Mouse (Mus musculus): ENCODE measurements around the gene Med14. TPM values are rescaled to one million over a fixed set of nuclear protein-coding genes. Genes with fewer than 3 reads are reported as not detected.

Med14 gene
- polyA plus RNA-seq (2014; fragmentation: Nextera tagmentation; extraction: Ambion mirVana): 17.8 and 18.6 TPM in 2 replicates

DNA sequence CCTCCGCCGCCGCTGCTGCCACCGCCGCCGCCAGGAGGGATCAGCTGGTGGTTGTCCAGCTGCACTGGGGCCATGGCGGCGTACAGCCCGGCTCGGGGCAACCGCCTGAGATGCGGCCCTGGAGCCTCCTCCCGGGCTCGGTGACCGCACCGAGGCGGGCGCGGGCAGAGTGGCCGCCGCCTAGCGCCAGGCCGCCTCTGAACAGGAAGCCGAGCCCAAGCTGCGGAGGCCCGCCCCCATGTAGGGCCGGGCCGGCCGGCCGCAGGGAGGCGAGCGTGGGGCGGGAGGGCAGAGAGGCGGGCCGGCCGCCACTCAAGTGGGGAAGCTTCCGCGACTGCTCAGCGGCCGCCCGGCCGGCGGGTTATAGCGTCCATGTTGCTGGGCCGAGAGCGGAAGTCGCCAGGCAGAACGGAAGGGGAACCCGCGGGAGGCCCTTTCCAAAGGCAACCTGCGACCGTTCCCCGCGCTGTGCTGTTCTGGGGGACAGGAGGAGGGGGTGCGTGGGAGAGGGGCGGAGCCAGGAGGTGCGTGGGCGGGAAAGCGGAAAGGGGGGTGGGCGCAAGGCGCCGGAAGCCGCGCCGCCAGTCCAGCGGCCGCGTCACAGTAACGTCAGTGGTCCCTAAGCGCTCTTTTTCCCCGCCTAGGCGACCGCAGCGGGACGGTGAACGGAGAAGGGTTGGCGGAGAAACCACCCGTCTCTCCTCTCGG is at the start of gene Med14:
TSS of gene Med14 (minus strand) at position 448 of the 708 bp plus-strand sequence.
- Histone ChIP-seq H3K4me1 (ENCODE audit: control insufficient read depth, insufficient read depth, low read length) (peaks cover 8% of the 10 kb centered on the region; the same call in 1 of the 2 replicates), H3K9me3 (replicated peaks; ENCODE audit: control insufficient read depth, low read length) (no peaks in the 10 kb centered on the region), H3K4me2 (ENCODE audit: low read length) (peak within 1 kb of the TSS; percentile 58), H3K36me3 (ENCODE audit: control insufficient read depth, insufficient read depth, low read length) (no peaks in the 10 kb centered on the region), H3K4me3 (ENCODE audit: low read depth, low read length) (peak within 1 kb of the TSS; percentile 58), H3K9ac (ENCODE audit: low read length) (peak within 1 kb of the TSS; percentile 76), H3K27ac (ENCODE audit: low read depth, low read length) (peak within 1 kb of the TSS; percentile 96), H3K27me3 (replicated peaks; ENCODE audit: control insufficient read depth, insufficient read depth, low read length) (no peaks in the 10 kb centered on the region)
- 12% methylated on average over 43 of the region's 79 CpGs for WGBS
- DNase-seq (ENCODE audit: low spot score): peak; percentile 93
- peak; percentile 96 for ATAC-seq

- DNase-seq (ENCODE audit: low spot score) (no peak), ATAC-seq (no peak)
- 72% methylated on average over 4 of the region's 4 CpGs for WGBS
- H3K4me3 ChIP-seq (ENCODE audit: low read depth, low read length): no peak overlapping the region
- H3K4me1 ChIP-seq (ENCODE audit: control insufficient read depth, insufficient read depth, low read length): no peaks in the 10 kb centered on the region
- no peaks in the 10 kb centered on the region for H3K27me3 ChIP-seq (replicated peaks; ENCODE audit: control insufficient read depth, insufficient read depth, low read length)
- no peak overlapping the region for H3K4me2 ChIP-seq (ENCODE audit: low read length)
- H3K36me3 ChIP-seq (ENCODE audit: control insufficient read depth, insufficient read depth, low read length): no peaks in the 10 kb centered on the region
- no peaks in the 10 kb centered on the region for H3K9me3 ChIP-seq (replicated peaks; ENCODE audit: control insufficient read depth, low read length)
- H3K27ac ChIP-seq (ENCODE audit: low read depth, low read length): no peak overlapping the region
- no peak overlapping the region for H3K9ac ChIP-seq (ENCODE audit: low read length)
Measured at GRCm38 (mm10) chrX:12800559-12800958, 38.7 kb upstream of the Med14 start.

GRCm38 (mm10) chrX:12794842-12795241 is 33.0 kb upstream of the Med14 start:
- Histone ChIP-seq H3K4me1 (ENCODE audit: control insufficient read depth, insufficient read depth, low read length) (no peaks in the 10 kb centered on the region), H3K9ac (ENCODE audit: low read length) (no peak overlapping the region), H3K9me3 (replicated peaks; ENCODE audit: control insufficient read depth, low read length) (no peaks in the 10 kb centered on the region), H3K4me2 (ENCODE audit: low read length) (no peak overlapping the region), H3K4me3 (ENCODE audit: low read depth, low read length) (no peak overlapping the region), H3K27ac (ENCODE audit: low read depth, low read length) (no peak overlapping the region), H3K27me3 (replicated peaks; ENCODE audit: control insufficient read depth, insufficient read depth, low read length) (no peaks in the 10 kb centered on the region), H3K36me3 (ENCODE audit: control insufficient read depth, insufficient read depth, low read length) (no peaks in the 10 kb centered on the region)
- ATAC-seq: no peak
- peak; percentile 7 for DNase-seq (ENCODE audit: low spot score)
- 44% methylated on average over 2 of the region's 2 CpGs for WGBS

GRCm38 (mm10) chrX:12791674-12792340 is 29.9 kb upstream of the Med14 start:
- no peaks in the 10 kb centered on the region for H3K36me3 ChIP-seq (ENCODE audit: control insufficient read depth, insufficient read depth, low read length)
- no peak overlapping the region for H3K4me2 ChIP-seq (ENCODE audit: low read length)
- no peaks in the 10 kb centered on the region for H3K4me1 ChIP-seq (ENCODE audit: control insufficient read depth, insufficient read depth, low read length)
- no peak overlapping the region for H3K4me3 ChIP-seq (ENCODE audit: low read depth, low read length)
- H3K27ac ChIP-seq (ENCODE audit: low read depth, low read length): peak overlapping the region; percentile 87
- H3K27me3 ChIP-seq (replicated peaks; ENCODE audit: control insufficient read depth, insufficient read depth, low read length): no peaks in the 10 kb centered on the region
- H3K9ac ChIP-seq (ENCODE audit: low read length): no peak overlapping the region
- DNase-seq (ENCODE audit: low spot score) (peak; percentile 58), ATAC-seq (peak; percentile 90)
- 62% methylated on average over 4 of the region's 4 CpGs for WGBS
- no peaks in the 10 kb centered on the region for H3K9me3 ChIP-seq (replicated peaks; ENCODE audit: control insufficient read depth, low read length)

DNA sequence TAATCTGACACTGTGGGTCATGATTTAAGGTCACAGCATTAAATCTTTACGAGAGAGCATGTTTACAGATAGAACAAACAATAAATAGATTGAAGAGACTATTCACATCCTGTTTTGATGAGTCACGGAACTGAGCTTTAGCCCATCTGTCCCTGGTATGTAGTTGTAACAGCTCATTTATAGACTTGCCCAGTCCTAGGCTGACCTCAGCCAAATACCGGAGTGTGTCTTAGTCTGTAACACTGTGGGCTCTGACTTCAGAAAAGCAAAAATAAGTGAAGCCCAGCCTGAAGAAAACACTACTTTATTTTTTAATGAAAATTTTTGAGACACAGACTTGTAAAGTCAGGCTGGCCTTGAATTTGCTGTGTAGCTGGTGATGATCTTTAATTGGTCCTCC is 11.4 kb upstream of the Med14 start:
- no peak overlapping the region for H3K9ac ChIP-seq (ENCODE audit: low read length)
- no peaks in the 10 kb centered on the region for H3K27me3 ChIP-seq (replicated peaks; ENCODE audit: control insufficient read depth, insufficient read depth, low read length)
- H3K4me3 ChIP-seq (ENCODE audit: low read depth, low read length): no peak overlapping the region
- no peaks in the 10 kb centered on the region for H3K9me3 ChIP-seq (replicated peaks; ENCODE audit: control insufficient read depth, low read length)
- H3K4me2 ChIP-seq (ENCODE audit: low read length): no peak overlapping the region
- no peaks in the 10 kb centered on the region for H3K4me1 ChIP-seq (ENCODE audit: control insufficient read depth, insufficient read depth, low read length)
- H3K36me3 ChIP-seq (ENCODE audit: control insufficient read depth, insufficient read depth, low read length): no peaks in the 10 kb centered on the region
- 85% methylated on average over 3 of the region's 3 CpGs for WGBS
- H3K27ac ChIP-seq (ENCODE audit: low read depth, low read length): no peak overlapping the region
- DNase-seq (ENCODE audit: low spot score) (no peak), ATAC-seq (no peak)

DNA sequence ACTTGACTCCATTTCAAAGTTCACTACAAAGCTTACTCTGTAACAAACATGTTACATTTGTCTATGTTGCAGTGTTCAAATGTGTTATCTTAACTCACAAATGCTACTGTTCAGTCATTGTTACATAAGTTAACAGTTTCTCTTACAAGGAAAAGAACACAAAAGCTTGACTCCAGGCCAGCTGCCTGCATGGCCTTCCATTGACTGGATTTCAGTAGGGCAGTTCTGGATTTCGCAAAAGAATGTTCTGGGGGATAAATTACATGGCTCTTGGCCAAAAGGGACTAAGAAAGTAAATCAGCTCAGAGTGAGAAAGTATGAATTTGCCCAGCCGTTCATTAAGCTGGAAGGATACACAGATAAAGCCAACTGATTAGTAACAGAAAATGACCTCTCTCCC is 9.7 kb upstream of the Med14 start:
- H3K36me3 ChIP-seq (ENCODE audit: control insufficient read depth, insufficient read depth, low read length): no peaks in the 10 kb centered on the region
- no peaks in the 10 kb centered on the region for H3K9me3 ChIP-seq (replicated peaks; ENCODE audit: control insufficient read depth, low read length)
- WGBS: 57% methylated on average over 2 of the region's 2 CpGs
- H3K9ac ChIP-seq (ENCODE audit: low read length): no peak overlapping the region
- H3K4me2 ChIP-seq (ENCODE audit: low read length): no peak overlapping the region
- no peaks in the 10 kb centered on the region for H3K27me3 ChIP-seq (replicated peaks; ENCODE audit: control insufficient read depth, insufficient read depth, low read length)
- H3K4me3 ChIP-seq (ENCODE audit: low read depth, low read length): no peak overlapping the region
- H3K4me1 ChIP-seq (ENCODE audit: control insufficient read depth, insufficient read depth, low read length): no peaks in the 10 kb centered on the region
- DNase-seq (ENCODE audit: low spot score) (no peak), ATAC-seq (no peak)
- no peak overlapping the region for H3K27ac ChIP-seq (ENCODE audit: low read depth, low read length)

DNA sequence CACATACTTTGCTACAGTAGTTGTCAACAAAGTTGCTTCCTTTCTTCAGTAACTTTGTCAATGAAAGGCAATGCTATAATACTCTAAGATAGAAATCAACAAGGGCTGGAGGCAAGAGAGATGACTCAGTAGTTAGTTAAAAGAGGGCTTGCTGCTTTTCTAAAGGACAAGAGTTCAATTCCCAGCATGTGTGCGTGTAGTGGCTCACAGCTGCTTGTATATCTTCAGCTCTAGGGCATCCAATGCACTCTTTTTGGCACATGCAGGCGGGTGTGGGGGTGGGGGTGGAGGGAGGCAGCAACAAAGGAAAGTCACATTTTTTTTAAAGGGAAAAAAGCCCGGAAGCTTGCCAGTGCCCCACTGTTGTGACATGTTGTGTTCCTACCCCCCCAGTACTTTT is 6.7 kb upstream of the Med14 start:
- no peak for ATAC-seq
- Histone ChIP-seq H3K4me1 (ENCODE audit: control insufficient read depth, insufficient read depth, low read length) (no peaks in the 10 kb centered on the region), H3K9ac (ENCODE audit: low read length) (no peak overlapping the region), H3K27ac (ENCODE audit: low read depth, low read length) (no peak overlapping the region), H3K9me3 (replicated peaks; ENCODE audit: control insufficient read depth, low read length) (no peaks in the 10 kb centered on the region), H3K27me3 (replicated peaks; ENCODE audit: control insufficient read depth, insufficient read depth, low read length) (no peaks in the 10 kb centered on the region), H3K4me2 (ENCODE audit: low read length) (no peak overlapping the region), H3K36me3 (ENCODE audit: control insufficient read depth, insufficient read depth, low read length) (no peaks in the 10 kb centered on the region), H3K4me3 (ENCODE audit: low read depth, low read length) (no peak overlapping the region)
- 48% methylated on average over 3 of the region's 3 CpGs for WGBS
- no peak for DNase-seq (ENCODE audit: low spot score)

DNA sequence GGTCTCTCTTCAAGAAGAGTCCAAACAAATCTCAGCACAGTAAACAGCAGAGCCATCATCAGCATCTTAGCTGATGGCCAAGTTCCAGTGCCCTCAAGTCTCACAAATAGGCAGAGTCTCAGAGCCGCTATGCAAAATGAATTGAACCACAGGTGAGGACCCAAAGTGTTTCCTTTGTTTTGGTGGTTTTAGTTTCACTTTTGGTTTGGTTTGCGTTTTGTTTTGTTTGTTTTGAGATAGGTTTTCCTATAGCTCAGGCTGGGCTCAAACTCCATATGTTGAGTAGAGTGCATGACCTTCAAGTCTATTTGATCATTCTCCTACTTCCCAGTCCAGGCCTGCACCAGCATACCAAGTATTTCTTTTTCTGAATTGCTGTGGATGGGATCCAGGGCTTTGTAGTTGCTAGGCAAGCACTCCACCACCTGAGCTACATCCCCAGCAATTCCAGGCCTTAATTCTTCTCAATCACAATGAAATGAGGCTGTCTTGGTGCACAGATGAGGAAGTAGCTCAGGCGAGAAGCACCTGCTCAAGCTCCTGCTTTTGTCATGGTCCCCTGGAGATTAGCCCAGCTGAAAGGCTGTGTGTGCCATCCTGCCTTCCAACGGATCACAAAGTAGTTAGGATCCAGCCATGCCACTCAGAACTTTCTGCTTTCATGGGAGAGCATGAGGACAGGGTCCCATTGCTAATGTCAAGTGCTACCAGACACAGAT is 5.1 kb upstream of the Med14 start:
- H3K9me3 ChIP-seq (replicated peaks; ENCODE audit: control insufficient read depth, low read length): no peaks in the 10 kb centered on the region
- H3K9ac ChIP-seq (ENCODE audit: low read length): no peak overlapping the region
- no peak overlapping the region for H3K4me3 ChIP-seq (ENCODE audit: low read depth, low read length)
- no peaks in the 10 kb centered on the region for H3K27me3 ChIP-seq (replicated peaks; ENCODE audit: control insufficient read depth, insufficient read depth, low read length)
- H3K27ac ChIP-seq (ENCODE audit: low read depth, low read length): no peak overlapping the region
- DNase-seq (ENCODE audit: low spot score): no peak
- ATAC-seq: no peak
- no peaks in the 10 kb centered on the region for H3K36me3 ChIP-seq (ENCODE audit: control insufficient read depth, insufficient read depth, low read length)
- H3K4me1 ChIP-seq (ENCODE audit: control insufficient read depth, insufficient read depth, low read length): no peaks in the 10 kb centered on the region
- H3K4me2 ChIP-seq (ENCODE audit: low read length): no peak overlapping the region
- 62% methylated on average over 4 of the region's 4 CpGs for WGBS

Data from forebrain, embryonic 14.5 days (tissue).